Mouse (Mus musculus) cerebellum, postnatal 25 days (tissue): ENCODE data around the gene Apoa2.

ENCODE experiments used
- DNase-seq, 2 experiments: peaks; one replicate each; pipeline ENCODE4 v3.0.0; 2021; ENCODE audit warnings: mixed read lengths in 2 of 2

Gene Apoa2

DNA sequence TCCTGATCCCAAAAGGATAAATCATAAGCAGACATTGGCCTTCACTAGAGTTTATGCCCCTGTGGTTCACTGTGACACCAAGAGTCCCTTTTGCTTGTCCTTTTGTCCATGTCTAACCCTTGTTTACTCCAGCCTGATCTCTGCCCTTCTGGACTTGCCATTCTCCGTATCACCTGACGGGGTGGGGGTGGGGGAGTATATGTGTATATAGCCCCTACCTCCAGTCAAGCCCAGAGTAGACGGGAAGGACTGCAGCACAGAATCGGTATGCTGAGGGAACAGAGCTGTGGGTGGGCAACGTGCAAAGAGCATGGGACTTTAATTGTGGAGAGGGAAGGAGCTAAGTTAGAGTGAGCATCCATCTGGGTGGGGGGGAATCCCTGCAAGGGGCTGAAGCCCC lies at the start of gene Apoa2:
Gene Apoa2 (plus strand): TSS at position 198 of the 400 bp plus-strand sequence.
- no peak for DNase-seq

DNA sequence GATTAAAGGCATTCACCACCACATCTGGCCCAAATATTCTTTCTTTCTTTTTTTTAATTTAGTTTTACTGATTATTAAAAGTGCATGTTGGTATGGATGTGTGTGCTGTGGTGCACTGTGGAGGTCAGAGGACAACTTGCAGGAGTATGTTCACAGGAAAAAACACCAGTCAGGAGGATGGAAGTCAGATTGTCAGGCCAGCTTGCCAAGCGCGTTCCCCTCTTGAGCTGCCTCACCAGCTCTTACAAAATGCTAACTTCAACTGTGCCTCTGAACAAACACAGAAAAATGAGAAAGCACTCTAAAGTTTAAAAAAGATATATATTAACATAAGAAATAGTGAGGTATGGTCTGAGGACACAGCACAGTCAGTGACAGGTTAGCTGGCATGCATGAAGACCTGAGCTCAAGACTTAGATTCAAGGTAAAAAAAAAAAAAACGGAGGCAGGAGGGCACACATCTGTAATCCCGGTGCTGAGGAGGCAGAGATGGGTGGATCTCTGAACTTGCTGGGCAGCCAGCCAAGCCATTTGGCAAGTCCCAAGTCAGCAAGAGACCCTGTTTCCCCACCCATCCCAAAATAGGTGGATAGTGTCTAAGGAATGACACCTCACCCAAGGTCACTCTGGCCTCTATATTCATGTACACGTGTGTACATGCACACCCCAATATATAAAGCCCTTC lies 45.2 kb upstream of the Apoa2 start:
- DNase-seq: no peak

DNA sequence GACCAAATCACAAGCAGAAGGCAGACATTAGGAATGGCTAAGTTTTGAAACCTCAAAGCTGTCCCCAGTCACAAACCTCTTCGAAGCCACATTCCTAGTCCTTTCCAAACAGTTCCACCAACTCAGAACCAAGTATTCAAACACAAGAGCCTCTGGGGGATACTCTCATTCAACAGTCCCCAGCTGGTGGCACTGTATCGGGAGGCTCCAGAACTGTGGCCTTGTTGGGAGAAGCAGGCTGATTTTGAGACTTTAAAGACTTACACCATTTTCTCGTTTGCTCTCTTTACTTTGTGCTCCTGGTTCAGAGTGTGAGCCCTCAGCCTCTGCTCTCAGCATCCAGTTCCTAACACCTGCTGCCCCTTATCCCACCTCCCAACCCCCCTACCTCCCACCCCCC lies 41.8 kb upstream of the Apoa2 start:
- DNase-seq: no peak

DNA sequence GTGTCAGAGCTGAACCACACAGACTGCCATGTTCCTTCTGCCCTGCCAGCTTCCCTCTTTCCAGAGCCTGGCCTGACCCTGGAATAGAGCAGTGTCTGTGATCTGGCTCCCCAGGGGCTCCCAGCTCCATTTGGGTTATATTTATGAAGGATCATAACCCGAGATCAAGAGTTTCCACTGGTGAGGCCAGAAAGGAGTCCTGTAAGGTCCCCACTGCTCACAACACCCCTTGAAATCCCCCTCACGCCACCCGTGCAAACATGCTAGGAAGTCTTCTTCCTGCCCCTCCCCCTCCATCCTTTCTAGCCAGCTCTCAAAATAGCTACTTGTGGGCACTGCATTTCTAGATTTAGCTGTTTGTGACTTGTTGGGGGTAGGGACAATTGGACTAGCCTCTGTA lies 41.2 kb upstream of the Apoa2 start:
- DNase-seq: no peak

DNA sequence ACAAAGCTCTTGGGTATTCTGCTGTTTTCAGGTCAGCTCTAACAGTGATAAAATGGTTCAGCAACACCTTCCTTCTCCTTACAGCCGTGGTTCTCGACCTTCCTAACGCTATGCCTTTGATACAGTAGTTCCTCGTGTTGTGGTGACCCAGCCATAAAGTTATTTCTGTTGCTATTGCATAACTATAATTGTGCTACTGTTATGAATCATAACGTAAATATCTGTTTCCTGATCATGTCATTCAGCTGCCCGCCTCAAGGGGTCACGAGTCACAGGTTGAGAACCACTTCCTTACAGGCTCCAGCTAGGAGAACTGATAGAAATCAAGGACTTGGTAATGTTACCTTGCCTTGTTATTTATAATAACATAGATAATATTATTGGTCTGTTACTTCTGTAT lies 40.5 kb upstream of the Apoa2 start:
- DNase-seq: no peak

DNA sequence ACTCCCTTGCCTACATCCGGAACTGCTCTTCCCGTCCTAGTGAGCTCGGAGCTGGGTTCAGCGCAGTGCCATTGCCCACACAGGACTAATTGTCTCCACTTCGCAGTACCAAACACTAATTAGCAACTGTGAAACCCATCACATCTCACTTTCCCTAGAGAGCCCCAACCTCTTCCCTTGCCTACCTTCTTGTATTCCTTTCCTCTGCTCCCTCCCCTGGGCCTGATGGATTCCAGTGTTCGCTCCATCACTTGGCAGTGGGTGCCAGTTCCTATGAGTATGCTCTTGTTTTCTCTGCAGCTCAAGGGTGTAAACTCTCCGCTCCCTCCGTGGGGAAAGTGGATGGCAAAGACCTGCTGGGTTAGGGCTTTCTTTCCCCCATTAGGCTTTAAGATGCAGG lies 39.2 kb upstream of the Apoa2 start:
- DNase-seq: no peak

DNA sequence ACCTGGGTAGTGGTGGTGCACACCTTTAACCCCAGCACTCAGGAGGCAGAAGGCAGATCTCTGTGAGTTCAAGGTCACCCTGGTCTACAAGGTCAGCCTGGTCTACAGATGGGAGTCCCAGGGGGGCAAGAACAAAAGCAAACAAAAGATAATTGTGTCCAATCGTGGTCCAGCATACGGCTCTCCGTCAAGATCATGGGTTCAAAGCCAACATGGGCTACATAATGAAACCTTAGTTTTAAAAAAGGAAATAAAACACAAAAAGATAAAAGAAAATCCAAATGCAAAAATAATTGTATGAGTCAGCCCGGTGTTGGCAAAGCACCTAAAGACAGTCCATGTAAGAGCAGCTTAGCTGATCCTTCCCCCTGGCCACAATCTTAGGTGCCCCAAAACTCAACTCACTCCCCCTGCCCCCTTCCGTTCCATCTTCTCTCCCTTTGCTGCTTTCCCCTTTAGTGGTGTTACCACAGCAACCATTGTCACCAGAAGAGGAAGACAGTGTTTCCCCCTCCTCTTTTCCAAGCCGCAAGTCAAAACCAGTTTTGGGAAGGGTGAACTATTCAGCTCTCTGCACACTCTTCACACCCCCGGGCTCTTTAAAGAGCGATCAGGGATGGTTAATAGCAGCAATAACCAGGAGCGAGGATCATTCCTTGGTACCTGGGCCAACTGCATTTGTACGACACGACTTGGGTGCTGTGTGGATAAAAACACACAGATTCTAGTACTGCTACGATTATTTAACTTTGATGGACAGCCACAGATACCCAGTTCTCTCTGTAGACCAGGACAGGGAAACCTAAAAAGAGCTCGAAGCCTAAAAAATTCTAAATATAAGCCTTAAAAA lies 36.8 kb upstream of the Apoa2 start:
- no peak for DNase-seq

DNA sequence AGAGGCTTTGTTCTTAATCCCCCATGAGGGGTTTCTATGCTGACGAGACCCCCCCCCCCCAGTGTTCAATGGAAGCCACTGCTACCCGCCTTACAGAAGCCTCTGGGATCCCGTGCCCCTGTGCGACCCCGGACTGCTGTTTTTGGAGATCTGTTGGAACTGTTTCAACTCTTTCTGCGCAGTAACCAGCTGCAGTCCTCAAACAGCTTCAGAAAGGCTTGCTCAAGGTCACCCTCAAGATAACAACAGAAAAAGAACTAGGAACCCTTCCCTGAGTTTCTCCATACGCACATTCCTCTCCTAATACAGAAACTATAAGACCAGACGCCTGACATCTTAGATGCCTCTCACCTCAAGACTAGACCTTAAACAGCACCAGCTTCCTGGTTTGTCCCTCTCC lies 35.8 kb upstream of the Apoa2 start:
- no peak for DNase-seq

DNA sequence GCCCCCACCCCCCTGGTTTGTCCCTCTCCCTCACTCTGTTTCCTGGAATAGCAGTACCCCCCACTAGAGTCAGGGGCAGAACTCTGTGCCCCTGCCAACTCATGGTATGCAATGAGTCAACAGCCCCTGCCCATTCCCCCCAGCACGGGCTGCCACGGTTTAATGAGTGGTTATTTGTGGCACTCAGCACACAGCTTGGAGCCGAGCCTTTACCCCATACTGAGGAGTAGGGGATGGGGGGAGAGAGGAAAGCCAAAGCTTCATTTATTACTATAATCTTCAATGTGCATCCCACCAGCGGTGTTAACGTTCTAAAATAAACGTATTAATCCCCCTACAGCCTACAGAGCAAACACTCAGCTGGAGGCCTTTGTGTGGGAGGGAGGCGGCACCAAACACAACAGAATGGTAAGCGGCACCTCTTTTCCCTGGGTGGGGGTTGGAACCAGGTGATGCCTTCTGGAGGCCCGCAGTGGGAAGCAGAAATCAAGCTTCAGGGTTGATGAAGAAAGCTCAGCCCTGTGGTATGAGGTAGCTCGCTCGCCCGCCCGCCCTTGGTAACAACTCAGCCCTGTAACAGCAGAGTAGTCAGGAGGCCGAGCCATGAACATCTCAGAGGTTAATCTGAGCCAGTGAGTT lies 35.3 kb upstream of the Apoa2 start:
- no peak for DNase-seq

DNA sequence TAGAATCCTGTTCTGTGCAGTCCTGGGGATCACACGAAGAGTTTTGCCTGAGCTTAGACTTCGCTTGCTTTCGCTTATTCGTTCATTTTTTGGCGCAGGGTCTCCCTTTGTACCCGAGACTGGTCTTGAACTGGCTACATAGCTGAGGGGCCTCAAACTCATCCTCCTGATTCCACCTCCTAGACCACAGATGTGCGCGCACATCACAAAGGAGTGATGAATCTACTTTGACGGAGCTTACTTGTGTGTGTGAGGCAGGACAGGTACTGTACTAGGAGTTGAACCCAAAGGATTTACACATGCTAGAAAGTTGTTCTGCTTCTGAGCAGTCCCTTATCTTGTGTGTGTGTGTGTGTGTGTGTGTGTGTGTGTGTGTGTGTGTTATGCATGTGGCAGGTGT lies 34.0 kb upstream of the Apoa2 start:
- DNase-seq: no peak

DNA sequence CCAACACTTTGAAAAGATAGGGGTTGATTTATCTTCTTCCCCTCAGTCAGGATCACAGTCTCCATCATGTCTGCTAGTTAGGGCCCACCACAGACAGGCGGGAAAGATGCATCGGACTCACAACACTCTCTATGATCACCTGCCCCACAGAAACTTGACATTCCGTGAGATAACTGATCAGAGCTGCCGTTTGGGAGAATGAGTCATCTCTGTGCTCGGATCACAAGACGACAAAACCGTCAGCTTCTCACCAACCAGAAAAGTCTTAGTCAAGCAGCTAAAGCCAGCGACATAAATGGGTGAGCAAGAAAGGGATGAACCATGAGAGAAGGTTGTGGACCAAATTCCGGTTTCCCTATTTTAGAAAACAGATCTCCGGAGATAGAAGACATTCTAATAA lies 32.6 kb upstream of the Apoa2 start:
- DNase-seq: no peak

DNA sequence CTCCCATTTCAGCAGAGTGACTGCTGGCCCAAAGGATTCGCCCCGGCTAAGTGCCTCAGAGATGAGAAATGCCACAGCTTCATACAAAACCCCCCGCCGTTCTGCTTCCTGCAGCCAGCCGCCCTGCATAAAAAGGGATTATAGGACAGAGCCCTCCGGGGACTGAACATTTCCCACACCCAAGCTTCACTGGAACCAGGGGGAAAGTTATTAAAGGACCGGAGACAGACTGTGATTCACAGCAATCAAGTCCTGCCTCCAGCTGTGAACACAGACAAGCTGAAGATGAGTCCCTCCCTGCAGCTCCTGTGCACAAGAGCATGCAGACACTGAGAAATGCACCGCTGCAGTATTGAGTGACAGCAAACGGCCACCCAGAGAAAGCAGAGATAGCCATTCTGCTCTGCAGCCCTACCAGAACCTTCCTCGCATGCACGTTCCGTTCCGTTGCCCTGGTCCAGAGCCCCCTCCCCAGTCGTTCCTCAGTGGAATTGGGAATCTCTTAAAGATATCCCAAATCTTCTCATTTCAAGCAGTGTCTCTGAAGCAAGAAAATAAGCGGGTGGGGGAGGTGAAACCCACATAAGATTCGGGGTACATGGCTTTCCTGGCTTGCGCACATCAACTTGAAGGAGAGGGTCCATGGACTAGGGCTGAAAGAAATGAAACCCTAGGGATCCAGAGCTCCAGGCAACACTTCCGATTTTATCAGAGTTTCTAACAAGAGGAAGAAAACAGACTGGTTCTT lies 31.6 kb upstream of the Apoa2 start:
- no peak for DNase-seq

DNA sequence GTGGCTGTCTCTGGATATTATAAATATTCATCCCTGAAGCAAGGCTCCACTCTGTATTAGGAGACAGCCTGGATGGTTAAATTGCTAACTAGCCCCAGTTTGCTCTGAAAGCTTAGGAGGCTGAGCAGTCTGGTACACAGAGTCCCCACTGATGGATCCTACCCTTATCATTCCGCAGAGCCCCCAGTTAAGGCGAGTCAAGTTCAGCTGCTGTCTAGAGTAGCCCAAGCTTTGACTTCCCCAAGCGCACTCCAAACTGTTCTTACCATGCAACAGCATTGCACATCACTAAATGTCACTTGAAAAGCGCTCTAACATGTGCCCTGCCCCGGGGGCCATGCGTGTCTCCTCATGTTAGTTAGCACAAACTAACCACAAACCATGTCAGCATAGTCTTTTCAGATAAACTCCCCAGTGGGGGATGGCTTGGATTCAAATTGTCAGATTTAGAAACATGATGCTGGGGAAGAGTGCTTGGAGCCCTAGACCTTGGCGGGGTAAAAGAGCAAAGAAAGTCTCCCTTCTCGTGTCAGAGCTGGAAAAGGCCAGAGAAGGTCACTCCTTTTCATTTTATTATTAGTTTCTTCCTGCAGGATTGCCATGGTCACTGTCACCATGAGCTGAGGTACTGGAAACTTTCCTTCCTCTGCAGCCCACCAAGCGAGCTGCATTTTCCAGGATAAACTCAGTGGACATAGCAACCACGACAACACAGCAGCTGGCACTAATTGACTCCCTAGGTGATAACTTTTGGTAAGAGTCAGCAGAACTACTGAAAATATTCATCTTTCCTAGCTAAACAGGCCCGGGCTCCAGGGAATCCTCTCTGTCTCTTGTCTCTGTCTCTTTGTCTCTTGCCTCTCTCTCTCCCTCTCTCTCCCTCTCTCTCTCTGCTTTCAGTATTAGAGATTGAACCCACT lies 30.7 kb upstream of the Apoa2 start:
- DNase-seq: no peak

DNA sequence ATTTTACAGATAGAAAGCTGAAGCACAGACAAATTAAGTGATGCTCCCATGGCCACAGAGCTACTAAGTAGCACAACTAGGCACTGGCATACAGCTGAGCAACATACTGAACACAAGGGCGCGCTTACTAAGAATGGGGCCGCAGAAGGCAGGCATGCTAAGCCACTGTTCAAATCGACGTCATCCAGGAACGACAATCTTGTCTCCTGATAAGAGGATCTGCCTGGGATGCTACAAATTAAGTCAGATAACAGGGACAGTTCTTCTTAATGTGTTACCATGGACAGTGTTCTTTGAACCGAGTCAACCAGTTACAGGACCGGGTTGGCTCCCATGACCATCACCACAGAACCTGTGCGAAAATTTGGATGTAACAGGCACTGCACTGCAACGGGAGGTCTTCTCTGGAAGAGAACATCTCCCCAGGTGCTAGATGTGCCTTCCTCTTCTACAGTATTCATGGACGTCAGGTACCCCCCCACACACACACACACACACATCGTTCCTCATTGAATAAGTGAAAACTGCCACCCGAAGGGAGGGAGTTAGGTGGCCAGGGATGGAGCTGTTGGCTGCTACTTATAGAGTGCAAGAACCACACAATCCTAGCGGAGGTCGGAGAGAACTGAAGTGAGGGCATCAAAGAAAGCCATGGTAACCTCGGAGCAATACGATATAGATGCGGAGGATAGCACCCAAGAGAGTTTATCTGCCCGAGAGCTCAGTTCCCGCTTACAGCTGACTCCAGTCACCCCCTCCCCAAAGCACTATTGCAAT lies 29.6 kb upstream of the Apoa2 start:
- DNase-seq: no peak

DNA sequence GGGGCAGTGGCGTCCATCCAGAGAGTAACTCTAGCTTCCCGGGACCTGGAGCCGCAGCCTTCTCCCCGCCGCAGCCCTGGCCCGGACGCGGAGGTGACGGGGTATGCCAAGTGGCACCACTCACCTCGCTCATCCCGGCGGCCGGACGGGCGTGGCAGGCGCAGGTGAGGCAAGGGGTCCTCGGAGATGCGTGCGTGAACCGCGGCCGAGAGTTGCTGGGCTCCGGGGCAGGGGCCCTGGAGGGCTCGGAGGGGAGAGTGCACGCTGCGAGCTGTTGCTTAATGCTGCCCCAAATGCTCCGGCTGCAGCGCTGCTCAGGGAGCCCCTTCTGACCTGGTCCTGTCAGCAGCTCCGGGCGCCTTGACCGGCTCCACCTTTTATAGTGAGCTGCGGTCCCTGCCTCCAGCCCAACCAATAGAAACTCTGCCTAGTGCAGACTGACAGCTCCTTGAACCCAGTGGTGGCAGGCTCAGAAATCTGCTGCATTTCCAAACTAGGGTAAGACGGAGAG lies 28.9 kb upstream of the Apoa2 start, which contains the start of gene Pcp4l1:
Gene Pcp4l1 (minus strand): TSS at position 382 of the 511 bp plus-strand sequence.
- DNase-seq: peak; percentile 59 to 74

DNA sequence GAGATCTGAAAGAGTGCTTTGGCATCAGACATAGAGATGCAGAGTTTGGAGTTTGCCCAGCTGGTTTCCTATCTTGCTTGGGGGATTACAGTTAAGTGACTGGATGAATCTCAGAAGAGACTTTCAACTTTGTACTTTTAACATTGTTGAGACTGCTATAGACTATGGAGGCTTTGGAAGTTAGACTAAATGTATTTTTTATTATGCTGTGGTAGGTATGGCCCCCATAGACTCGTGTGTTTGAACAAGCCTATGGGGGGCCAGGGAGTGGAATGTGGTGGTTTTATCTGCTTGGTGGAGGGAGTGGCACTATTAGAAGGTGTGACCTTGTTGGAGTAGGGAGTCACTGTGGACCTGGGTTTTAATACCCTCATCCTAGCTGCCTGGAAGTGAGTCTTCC lies 25.3 kb upstream of the Apoa2 start:
- DNase-seq: no peak

DNA sequence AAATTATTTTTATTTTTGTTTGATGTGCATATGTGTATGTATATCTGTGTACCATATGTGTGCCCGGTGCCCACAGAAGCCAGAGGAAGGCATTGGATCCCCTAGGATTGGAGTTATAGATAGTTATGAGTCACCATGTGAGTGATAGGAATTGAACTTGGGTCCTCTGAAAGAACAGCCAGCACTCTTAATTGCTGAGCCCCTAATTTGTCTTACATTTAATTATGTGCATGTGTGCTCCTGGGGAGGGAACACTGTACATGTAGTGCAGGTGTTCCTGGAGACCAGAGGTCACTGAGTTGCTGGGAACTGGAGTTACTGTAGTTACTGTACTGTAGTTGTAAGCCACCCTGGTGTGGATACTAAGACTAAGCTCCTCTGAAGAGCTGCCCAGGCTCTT lies 24.1 kb upstream of the Apoa2 start:
- DNase-seq: no peak

DNA sequence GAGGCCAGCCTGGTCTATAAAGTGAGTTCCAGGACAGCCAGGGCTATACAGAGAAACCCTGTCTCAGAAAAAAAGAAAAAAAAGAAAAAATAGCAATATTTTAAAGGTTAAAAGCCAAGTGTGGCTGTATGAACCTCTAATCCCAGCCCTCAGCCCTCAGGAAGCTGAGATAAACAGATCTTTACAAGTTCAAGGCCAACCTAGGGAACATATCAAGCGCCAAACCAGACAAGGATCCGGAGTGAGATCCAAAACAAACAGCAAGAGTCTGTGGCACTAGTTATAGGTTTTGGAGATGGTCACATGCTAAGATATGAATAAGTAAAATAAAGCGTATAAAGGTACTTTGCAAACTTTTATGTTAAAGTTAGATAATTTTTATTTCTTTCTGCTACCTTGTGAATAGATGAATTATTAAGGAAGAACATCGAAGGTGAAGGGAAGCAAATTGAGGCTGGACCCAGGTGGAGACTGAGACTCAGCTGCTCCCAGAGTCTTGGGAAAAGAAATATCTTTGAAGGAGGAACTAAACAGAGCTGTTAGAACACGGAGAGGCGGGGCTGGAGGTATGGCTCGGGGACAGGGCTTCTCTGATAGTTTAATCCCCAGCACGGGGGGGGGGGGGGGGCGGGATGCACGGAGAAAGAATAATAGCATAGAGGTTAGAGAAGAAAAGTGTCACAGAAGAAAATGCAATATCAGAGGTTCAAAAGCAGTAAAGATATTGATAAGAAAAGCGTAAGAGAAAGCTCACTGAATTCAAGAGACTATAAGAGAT lies 21.2 kb upstream of the Apoa2 start:
- DNase-seq: no peak

DNA sequence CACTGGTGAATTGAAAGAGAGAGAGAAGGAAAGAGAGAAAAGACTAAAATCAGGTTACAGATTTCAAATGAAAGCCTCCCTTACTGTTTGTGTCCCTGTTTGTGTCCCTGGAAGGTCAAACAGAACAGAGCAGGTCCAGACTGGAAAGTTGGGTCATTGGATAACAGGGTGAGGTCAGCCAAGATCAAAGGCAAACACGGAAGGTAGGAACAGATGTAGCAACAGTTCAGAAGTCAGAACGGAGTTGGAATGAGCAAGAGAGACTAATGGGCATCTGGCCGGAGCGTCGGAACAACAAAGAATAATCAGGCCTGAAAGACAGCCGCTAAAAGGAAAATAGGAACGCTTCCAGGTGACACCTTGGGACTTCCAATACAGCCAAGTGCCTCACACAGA lies 20.6 kb upstream of the Apoa2 start:
- no peak for DNase-seq
